Mouse (Mus musculus) adrenal gland, postnatal 10 days (tissue): ENCODE data around the gene Gfod2. TPM values are rescaled to one million over a fixed set of nuclear protein-coding genes. Genes with fewer than 3 reads are reported as not detected.

ENCODE experiments used
- DNase-seq: peaks from one replicate; pipeline ENCODE4 v3.0.0; 2021; ENCODE audit warnings: mixed read lengths
- total RNA-seq, 2 experiments: library from RNA; stranded (reverse); gene quantifications; 2 replicates each; pipeline ENCODE4 v1.2.3; 2021

Gfod2 gene
- total RNA-seq, 2 experiments from 2014 or later = 7.5 to 12.8 TPM

DNA sequence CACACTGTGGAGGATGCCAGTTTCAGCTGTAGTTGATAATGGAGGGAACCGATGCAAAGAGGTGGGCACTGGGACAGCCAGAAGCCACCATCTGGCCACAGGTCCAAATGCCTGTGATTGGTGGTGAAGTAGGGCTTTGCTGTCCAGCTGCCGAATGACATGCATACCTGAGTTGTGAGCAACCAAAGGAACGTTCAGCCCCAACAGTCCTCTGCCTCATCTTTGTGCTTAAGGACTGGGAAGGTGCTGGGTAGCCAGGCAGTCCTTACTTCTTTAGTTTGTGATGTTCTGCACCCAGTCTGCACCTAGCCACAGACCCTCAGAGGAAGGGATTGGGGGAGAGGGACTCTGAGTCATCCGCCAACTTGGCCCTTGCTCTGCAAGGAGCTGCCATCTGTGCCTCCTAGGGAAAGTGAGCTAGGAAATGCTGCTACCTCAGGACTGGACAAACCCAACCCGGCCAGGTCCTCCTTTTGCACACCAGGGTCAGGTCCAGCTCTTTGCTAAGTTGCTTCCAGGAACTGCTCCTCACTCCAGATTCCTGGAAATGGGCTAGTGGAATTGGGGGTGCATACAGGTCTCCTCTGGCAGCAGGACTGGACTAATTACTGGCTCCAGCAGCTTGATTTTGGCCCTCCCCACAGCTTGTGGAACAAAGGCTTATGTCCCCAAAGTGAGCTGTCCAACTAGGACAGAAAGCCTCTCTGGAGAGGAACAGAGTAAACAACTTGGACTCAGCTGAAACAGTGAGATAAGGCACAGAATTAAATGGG lies 10.2 kb upstream of the Gfod2 start:
- DNase-seq = peak; percentile 30

DNA sequence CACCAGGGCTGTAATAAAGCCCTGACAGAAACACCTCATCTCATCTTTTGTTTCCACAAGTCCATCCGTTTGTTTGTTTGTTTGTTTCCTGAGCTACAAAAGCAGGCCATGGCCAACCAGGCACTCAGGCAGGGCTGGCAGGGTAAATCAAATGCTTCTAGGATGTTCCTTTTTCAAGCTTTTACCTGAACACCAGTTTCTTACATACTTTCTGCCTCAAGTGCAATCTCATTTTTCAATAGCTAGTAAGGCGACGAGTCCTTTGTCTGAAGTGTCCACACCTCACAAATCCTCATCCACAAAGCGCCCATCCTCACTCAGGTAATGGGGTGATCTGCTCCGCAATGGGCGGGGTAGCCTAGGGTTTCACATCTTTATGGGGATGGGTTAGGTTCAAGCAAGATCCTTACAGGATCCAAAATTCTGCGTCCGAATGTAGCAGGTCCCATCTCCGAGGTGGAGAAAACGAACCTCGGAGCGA lies 628 bp downstream of the Gfod2 start:
- DNase-seq = no peak

DNA sequence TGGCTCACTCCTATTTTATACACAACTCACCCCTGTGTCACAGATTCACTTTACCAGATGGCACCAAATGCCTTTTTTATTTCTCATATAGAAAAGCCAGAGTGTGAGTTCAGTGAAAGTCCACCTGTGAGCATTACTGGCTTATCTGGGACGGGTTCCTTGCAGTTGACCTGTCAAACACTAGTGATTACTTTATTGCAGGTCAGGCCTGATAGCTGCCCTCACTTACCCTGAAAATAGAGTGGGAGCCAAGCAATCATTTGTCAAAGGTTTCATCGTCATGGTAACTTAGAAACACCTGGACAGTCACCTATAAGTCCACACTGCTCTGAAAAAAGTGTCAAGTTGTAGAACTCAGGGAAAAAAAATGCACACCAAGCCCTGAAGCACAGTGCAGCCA lies 3.8 kb downstream of the Gfod2 start:
- no peak for DNase-seq

DNA sequence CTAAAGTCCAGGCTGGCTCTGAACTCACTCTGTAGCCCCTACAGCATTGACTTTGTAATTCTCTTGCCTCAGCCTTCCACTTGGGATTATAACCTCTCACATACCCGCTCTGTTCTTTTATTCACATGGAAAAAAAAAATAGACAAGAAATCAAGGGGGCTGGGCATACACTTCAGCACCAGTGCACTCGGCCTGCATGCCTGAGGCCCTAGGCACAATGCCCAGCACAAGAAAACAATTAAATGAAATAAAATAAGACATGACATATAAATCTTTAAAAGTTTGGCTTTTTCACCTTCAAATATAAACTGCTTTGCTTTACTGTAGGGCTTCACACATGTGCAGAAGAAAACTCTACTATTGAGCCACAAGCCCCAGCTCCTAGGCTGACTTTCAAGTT lies 4.5 kb downstream of the Gfod2 start:
- no peak for DNase-seq

DNA sequence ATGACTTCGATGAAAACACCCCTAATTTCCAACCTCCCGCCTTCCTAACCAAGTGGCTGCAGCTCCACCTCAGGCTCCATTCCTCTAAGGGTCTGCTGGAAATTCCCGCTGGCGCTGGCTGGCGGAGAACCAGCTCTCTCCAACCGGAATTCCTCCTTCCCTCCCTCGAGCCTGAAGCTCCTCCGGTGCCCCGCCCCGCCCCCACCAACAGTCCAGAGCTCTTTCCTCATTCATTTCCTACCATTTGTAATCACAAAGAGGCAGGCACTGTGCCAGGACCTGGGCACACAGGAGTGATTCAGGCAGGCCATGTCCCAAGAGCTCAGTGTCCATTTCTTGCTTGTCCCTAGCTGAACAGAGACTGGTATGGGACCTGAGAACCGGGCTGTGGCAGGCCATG lies 7.9 kb downstream of the Gfod2 start:
- peak; percentile 93 for DNase-seq

DNA sequence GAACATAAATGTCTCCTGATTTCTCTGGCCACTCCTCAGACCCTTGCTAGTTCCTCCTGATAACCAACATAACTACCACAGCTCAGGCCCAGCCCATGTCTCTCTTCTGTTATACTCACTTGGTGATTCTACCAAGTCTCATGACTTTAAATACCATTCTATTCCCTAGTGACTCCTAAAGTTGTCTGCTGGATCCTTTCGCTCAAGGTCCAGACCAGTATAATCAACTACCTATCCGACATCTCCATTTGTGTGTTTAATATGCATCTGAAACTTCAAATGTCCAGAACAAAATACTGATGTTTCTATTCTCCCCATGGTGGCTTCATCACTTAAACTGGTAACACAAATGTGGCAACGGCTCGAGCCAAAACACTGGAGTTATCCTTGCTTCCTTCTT lies 15.2 kb downstream of the Gfod2 start:
- no peak for DNase-seq

DNA sequence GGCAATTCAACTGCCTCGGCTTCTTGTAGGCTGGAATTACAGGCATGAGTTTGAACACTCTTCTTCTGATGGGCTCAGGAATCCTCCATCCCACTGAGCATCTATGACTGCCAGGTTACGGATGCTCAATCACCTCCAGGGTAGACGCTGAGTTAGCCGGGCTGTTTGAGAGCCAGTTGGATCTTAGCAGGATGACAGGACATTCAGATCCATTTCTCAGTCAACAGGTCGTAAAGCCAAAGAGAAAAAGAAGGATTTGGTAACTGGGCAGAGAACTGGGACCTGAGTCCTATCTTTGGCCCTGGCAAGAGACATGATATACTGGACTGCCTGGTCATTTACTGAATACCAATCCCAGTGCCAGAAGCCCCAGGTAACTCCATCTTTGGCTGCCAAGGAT lies 19.2 kb downstream of the Gfod2 start:
- no peak for DNase-seq

DNA sequence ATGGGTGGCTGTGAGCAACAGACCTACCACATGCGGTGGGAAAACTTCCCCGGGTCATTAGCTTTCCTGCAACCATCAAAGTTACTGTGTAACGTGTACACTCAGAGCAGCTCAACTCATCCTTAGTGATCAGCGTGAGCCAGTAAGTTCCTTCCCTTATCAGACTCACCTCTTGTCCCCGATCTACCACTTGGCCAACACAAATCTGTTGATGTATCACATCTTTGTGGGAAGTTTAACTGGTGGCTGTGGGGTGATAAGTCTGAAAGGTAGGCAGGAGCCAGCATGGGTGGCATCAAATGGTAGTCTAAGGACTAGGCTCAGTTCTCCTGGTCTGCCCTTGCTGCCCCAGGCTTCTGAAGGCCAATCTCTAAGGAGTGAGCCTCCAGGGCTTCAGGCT lies 26.3 kb downstream of the Gfod2 start:
- no peak for DNase-seq

DNA sequence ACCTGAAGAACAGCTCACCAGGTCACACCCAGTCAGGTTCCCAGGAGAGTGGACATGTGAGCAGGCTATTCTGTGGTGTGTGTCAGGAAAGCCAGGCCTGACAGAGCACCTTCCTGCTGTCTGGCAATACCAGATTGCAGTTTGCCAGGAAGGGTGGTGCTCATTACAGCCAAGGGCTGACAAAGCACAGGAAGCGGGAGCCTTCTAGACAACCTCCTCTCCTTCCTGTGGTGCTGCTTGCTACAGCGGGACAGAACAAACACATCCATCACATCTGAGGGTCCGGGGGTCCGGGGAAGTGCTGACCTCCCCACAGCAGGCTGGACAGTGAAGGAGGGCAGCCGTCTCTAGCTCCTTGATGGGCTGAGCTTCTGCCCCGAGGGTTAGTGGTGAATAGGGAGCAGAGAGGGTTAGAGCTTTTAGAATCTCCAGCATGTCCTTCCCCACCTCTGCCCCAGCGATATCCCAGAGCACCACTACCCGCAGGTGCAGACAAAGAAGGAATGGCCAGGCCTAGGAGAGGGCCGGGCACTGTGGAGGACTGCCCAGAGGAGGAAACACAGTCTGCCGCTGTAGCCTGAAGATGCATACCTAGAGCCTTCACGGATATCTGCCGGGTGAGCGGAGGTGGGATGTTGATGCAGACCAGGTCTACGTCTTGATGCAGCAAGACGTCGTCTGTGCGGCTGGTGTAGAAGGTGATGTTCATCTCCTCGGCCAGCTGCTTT lies 30.9 kb downstream of the Gfod2 start:
- DNase-seq = peak; percentile 42

DNA sequence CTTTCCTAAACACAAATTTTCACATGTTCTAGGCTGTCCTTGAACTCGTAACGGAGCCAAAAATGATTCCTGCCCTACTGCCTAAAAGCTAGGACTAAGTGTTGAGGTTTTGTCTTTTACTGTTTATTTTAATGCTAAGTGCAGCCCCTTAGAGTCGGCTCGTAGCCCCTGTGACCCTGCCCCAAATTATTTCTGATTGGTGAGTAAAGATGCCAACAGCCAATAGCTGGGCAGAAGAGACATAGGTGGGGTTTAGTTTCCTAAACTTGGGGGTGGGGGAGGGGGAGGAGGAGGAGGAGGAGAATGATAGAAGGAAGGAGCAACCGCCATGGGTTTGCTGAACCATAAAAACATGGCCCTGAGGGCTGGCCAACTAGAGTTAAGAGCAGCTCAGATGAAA lies 32.7 kb downstream of the Gfod2 start:
- DNase-seq = no peak

DNA sequence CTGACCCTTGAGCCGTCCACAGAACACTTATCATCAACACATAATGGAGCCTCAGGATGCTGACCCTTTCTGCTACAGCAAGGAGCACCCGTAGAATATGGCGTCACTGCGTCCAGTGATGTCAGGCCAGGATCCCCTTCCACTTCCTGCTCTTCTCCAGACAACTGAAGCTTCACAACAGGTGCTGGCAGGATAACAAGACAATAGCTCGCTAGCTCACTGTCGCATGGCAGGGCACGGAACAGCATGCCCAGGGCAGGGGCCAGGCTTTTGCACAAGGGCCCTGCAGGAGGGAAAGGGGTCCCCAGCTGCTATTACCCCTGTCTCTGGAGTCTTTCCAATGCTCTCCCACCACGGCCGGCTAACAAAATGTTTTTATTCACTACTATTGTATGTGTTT lies 35.6 kb downstream of the Gfod2 start:
- no peak for DNase-seq

DNA sequence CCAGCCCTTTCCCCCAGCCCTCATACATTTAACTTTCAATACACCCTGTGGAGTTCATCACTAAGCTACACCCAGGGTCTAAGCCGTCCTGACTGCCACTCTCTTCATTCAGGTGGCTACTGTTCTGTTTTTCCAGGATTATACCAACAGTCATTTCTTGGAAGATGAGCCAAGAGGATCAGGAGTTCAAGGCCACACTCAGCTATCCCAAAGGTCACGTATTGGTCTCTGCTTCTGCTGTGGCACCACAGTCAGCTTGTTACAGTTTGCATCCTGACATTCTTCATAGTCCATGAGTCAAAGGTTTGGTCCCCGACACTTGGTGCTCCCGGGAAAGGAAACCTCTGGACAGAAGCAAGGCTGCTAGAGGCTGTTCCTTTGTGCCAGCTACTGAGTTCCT lies 38.8 kb downstream of the Gfod2 start:
- no peak for DNase-seq

DNA sequence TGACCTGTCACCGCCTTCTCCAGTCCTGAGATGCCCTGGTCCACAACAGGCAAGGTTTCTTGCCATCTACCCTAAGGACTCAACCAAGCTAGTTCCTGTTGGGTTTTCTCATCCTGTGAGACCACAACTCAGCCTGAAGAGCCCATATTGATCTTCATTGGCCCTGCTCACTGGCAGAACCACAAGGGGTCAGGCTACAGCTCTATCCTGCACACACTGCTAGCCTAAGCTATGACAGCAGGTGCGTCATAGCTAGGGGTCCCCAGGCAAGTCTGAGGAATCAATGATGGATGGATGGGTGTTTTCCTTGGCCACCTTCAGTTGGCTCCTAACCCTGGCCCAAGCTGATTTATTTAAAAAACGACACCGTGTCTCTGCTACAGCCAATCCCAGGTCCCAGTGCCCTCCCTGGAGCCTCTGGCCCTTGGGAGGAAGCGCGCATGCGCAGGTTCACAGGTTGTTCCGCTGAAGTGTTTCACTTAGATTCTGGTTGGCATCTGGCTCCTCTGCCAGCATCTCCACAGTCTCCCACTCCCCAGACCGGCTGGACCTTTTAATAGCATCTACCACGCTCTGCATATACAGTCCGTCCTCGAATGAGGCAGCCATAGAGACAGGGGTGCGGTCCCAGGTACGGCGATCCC lies 42.0 kb downstream of the Gfod2 start:
- DNase-seq = no peak

DNA sequence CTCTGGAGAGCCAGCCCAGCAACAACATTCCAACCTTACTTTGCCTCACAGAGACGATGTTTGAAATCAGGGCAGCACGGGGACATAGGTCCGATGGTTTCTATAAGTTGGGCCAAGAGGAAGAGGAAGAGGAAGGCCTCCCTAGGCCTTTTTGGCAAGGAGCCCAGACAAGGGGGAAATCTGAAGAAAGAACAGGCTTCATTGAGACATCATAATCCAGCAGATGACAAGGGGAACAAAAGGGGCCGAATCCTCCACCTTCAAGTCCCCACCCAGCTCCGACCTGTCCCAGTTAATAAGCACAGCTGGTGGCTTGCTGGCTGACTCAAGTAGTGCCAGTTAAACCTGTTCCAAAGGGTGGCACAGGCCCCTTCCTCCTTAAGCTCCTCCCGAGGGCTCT lies 43.4 kb downstream of the Gfod2 start:
- no peak for DNase-seq

DNA sequence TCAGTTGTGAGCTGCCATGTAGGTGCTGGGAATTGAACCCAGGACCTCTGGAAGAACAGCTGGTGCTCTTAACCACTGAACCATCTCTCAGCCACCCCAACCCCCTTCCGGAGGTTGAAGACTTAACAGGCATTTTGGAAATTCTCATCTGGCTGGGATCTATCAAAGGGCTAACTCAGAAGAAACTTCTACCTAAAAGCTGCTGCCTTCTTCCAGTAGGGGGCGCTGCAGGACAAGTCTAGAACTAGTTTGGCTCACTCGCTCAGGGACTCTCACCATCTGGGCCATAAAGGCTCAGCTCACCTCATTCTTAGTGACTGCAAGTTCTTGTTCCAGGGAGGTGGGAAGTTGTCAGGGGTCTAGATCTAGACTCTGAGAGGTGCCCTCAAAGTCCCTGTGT lies 44.3 kb downstream of the Gfod2 start:
- peak; percentile 94 for DNase-seq

DNA sequence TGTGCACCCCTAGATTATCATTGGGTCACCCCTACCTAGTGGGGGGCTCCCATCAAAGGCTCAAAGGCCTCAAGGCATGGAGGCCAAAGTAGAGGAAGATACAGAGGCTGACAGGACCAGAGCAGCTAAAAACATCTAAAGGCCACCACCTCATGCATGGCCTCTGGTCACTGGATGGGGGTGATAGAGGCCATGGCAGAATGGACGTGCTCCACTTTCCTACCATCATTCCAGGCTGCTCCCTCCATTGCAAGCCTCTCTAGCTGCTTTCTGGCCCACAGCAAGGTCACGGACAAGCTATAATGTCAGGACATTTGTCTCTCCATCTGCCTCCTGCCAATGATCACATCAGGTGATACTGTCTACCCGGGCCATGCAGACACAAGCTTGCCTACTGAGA lies 46.2 kb downstream of the Gfod2 start:
- no peak for DNase-seq

DNA sequence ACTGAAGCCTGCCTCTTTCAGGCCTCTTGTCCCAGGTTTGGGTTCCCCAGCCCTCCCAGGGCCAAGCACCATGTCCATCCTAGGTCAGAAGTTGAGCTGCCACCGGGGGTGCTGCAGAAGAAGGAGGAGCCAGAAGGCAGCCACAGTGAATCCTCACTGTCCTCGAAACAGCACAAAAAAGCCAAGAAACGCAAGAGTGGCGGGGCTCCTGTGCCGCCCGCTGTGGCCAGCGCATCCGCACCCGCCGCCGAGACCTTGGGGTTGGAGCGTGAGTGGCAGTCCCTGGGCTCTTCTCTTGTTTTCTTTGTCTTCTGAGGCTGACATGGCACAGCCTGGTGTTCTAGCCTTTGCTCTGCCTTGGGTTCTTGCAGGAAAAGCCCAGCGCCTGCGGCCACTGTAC lies 49.1 kb downstream of the Gfod2 start:
- no peak for DNase-seq

DNA sequence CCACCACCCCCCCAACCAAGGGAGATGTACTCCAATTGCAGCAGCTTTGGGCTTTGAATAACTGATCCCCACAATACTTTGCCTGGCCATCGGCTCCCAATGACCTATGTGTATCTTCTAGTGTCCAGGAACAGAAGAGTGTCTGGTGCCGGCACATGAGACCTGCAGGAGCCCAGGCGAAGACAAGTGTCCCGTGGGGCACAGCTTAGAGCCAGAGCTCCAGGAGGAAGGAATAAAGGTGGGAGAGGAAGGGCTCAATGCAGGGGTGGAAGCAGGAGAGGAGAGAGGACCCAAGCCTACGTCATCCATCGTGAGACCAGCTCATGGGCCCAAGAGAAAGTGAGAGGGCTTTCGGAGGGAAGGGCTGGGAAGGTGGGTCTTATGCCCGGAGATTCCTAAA lies 49.8 kb downstream of the Gfod2 start:
- DNase-seq = no peak

DNA sequence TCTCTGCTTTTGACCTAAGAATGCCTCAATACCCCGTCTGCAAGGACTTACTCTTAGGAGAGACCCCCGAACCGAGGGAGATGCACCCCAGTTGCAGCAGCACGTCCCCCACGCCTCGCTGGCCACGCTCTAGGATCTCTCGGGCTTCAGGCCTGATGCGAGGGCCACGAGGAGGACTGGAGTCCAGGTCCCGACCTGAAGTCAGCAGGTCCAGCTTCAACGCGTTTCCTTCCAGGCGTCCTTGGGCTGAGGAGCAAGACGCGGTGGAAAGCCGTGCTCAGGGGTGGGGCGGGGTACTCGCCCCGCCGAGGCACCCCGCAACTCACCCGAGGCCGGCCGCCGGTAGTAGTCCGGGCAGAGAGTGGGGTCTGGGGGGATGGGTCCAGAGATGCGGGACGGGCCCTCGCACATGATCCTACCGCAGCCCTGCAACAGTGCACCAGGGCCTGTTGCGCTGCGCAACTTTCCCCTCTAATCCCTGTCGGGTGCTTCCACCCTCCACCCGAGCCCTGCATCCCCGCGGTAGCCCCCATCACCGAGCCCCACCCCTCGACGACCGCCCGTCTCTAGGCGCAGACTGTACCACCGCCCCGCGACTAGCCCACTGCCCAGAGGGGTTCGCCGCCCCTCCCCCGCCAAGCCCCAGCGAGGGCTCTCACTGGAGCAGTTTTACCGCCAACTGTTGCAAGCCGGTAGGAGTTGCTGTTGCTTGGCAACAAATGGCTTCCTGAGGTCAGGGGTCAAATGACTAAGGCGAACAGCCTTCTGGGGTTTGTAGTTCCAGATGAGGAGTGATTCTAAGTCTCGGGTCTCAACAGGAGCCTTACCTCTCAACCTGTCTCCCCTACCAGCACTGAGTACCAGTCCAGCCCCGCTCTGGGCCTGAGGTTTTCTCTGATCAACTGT lies 50.7 kb downstream of the Gfod2 start, which contains the start of the genes 4933405L10Rik and Enkd1:
4933405L10Rik (plus strand) TSS at position 158 of the 906 bp plus-strand sequence.
Enkd1 (minus strand) TSS at position 713 of the 906 bp plus-strand sequence.
- peak; percentile 90 for DNase-seq

DNA sequence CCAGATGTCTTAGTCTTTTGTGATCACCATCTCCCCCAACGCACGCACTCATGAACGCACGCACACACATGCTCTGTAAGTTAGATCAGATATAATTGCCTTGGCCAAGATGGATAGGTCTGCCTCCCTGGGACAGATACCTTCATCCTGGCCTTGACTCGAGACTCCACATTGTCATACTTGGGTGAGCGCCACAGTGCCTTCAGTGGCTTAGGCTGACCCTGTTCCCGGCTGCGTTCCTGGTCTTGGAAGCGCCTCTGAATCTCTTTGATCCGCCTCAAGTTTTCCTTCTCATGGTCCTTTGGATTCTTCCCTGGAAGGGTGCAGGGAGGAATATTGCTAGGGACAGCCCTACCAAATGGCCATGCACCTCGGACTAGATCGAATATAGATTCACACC lies 52.0 kb downstream of the Gfod2 start:
- no peak for DNase-seq

DNA sequence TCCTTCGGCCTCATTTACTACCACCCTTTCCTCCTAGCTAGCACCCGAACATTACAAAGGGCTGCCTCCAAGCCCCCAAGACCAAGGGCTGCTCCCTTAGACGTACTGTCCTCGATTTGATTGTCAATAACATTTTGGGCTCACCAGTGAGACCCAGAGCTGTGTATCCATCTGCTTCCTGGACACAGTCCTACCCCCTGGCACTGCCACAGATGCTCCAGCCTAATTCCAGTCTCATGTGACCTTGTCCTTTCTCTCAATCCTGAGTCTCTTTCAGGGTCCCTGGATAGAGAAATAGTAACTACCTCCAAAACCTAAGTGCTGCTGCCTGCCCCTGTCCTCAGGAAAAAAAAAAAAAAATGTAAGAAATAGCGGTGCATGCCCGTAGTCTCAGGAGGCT lies 53.5 kb downstream of the Gfod2 start:
- DNase-seq = no peak
